Mouse (Mus musculus) embryo, embryonic 10 days (tissue): Measurements from ENCODE around the gene Arid1b.
"Not testable (repeated sequence)": the region's sequence is repeated elsewhere in the genome, so short reads cannot be mapped to it uniquely, and the experiment has no call there.

Experiments used
- DNase-seq: peaks from one replicate; pipeline ENCODE4 v3.0.0-alpha.2; 2015; ENCODE audit warnings: low spot score

The Arid1b gene

GRCm38 (mm10) chr17:5057944-5058720, 64.0 kb downstream of the Arid1b start:
- DNase-seq, result peak; percentile 75

GRCm38 (mm10) chr17:5059092-5059601, 65.0 kb downstream of the Arid1b start:
- no peak for DNase-seq

GRCm38 (mm10) chr17:5060515-5061084, 66.5 kb downstream of the Arid1b start:
- no peak for DNase-seq

- no peak for DNase-seq
Measured at GRCm38 (mm10) chr17:5061183-5061582, 67.1 kb downstream of the Arid1b start.

GRCm38 (mm10) chr17:5061593-5061992, 67.5 kb downstream of the Arid1b start:
- DNase-seq, result no peak

GRCm38 (mm10) chr17:5063471-5064176, 69.5 kb downstream of the Arid1b start:
- DNase-seq, result no peak

- no peak for DNase-seq
Measured at GRCm38 (mm10) chr17:5064777-5065176, 70.6 kb downstream of the Arid1b start.

GRCm38 (mm10) chr17:5065270-5065669, 71.1 kb downstream of the Arid1b start:
- no peak for DNase-seq

GRCm38 (mm10) chr17:5066835-5067234, 72.7 kb downstream of the Arid1b start:
- DNase-seq, result no peak

- no peak for DNase-seq
Measured at GRCm38 (mm10) chr17:5067264-5067663, 73.1 kb downstream of the Arid1b start.

- no peak for DNase-seq
Measured at GRCm38 (mm10) chr17:5070399-5070798, 76.3 kb downstream of the Arid1b start.

- DNase-seq, result no peak
Measured at GRCm38 (mm10) chr17:5072539-5072938, 78.4 kb downstream of the Arid1b start.

GRCm38 (mm10) chr17:5074752-5075506, 80.8 kb downstream of the Arid1b start:
- no peak for DNase-seq

- DNase-seq, result no peak
Measured at GRCm38 (mm10) chr17:5077996-5078395, 83.9 kb downstream of the Arid1b start.

- DNase-seq, result no peak
Measured at GRCm38 (mm10) chr17:5078576-5078975, 84.4 kb downstream of the Arid1b start.

GRCm38 (mm10) chr17:5080884-5081419, 86.8 kb downstream of the Arid1b start:
- no peak for DNase-seq

- no peak for DNase-seq
Measured at GRCm38 (mm10) chr17:5082274-5082673, 88.1 kb downstream of the Arid1b start.

GRCm38 (mm10) chr17:5083497-5083896, 89.4 kb downstream of the Arid1b start:
- DNase-seq, result no peak

GRCm38 (mm10) chr17:5084139-5084538, 90.0 kb downstream of the Arid1b start:
- DNase-seq, result no peak

- DNase-seq, result no peak
Measured at GRCm38 (mm10) chr17:5085004-5085403, 90.9 kb downstream of the Arid1b start.

- no peak for DNase-seq
Measured at GRCm38 (mm10) chr17:5085942-5086341, 91.8 kb downstream of the Arid1b start.

GRCm38 (mm10) chr17:5088241-5088640, 94.1 kb downstream of the Arid1b start:
- DNase-seq, result not testable (repeated sequence)
